Mouse (Mus musculus): ENCODE measurements around the gene Rin1. TPM values are rescaled to one million over a fixed set of nuclear protein-coding genes. Genes with fewer than 3 reads are reported as not detected.
A peak's percentile ranks its signal among the peaks of the same experiment; 100 is the strongest.

Rin1 gene
- polyA plus RNA-seq, 1 experiment from 2014 or later, result 1.2 TPM

GRCm38 (mm10) chr19:5037678-5038571 lies 12.4 kb upstream of the Rin1 start:
- Histone ChIP-seq H3K27me3 (ENCODE audit: control insufficient read depth, insufficient read depth, low read length) (no peaks in the 10 kb centered on the region), H3K4me3 (ENCODE audit: low read depth, low read length) (peak overlapping the region; percentile 72)

GRCm38 (mm10) chr19:5038709-5039156 lies 11.5 kb upstream of the Rin1 start, which contains the start of the genes B4gat1 and AC124502.3:
B4gat1 (plus strand) TSS chr19:5038826.
AC124502.3 (plus strand) TSS chr19:5038891.
- Histone ChIP-seq H3K36me3 (replicated peaks; ENCODE audit: control insufficient read depth, insufficient read depth, low read depth, low read length) (no peaks in the 10 kb centered on the region), H3K4me1 (ENCODE audit: control insufficient read depth, insufficient read depth, low read length) (peaks cover 6% of the 10 kb centered on the region), H3K27me3 (ENCODE audit: control insufficient read depth, insufficient read depth, low read length) (no peaks in the 10 kb centered on the region), H3K9me3 (replicated peaks; ENCODE audit: control insufficient read depth, low read length) (no peaks in the 10 kb centered on the region), H3K9ac (replicated peaks; ENCODE audit: low read length) (peak within 1 kb of the TSS; percentile 83), H3K27ac (replicated peaks; ENCODE audit: low read depth, low read length) (peak within 1 kb of the TSS; percentile 76), H3K4me2 (ENCODE audit: low read depth, low read length) (peak within 1 kb of the TSS; percentile 98), H3K4me3 (ENCODE audit: low read depth, low read length) (peak within 1 kb of the TSS; percentile 72)
- ATAC-seq (replicated peaks; ENCODE audit: insufficient number of reproducible peaks, low FRiP score, low TSS enrichment, low read depth) (peak; percentile 64), DNase-seq (ENCODE audit: low spot score) (peak; percentile 95)
- under 1% methylated on average over 40 of the region's 44 CpGs for WGBS

More at GRCm38 (mm10) chr19:5037678-5038571, 12.4 kb upstream of the Rin1 start:
- ATAC-seq (replicated peaks; ENCODE audit: insufficient number of reproducible peaks, low FRiP score, low TSS enrichment, low read depth) (peak; percentile 33; the same call in 1 of the 2 replicates), DNase-seq (ENCODE audit: low spot score) (peak; percentile 90)
- 6% methylated on average over 32 of the region's 32 CpGs for WGBS
- H3K4me1 ChIP-seq (ENCODE audit: control insufficient read depth, insufficient read depth, low read length), result peaks cover 6% of the 10 kb centered on the region
- peak overlapping the region; percentile 98 for H3K4me2 ChIP-seq (ENCODE audit: low read depth, low read length)
- H3K9ac ChIP-seq (replicated peaks; ENCODE audit: low read length), result peak overlapping the region; percentile 83
- H3K9me3 ChIP-seq (replicated peaks; ENCODE audit: control insufficient read depth, low read length), result no peaks in the 10 kb centered on the region
- no peaks in the 10 kb centered on the region for H3K36me3 ChIP-seq (replicated peaks; ENCODE audit: control insufficient read depth, insufficient read depth, low read depth, low read length)
- peak overlapping the region; percentile 76 for H3K27ac ChIP-seq (replicated peaks; ENCODE audit: low read depth, low read length)

- Histone ChIP-seq H3K27ac (replicated peaks; ENCODE audit: low read depth, low read length) (no peak overlapping the region), H3K4me1 (ENCODE audit: control insufficient read depth, insufficient read depth, low read length) (peaks cover 6% of the 10 kb centered on the region), H3K4me3 (ENCODE audit: low read depth, low read length) (peak overlapping the region; percentile 72), H3K9ac (replicated peaks; ENCODE audit: low read length) (peak overlapping the region; percentile 83), H3K36me3 (replicated peaks; ENCODE audit: control insufficient read depth, insufficient read depth, low read depth, low read length) (no peaks in the 10 kb centered on the region), H3K9me3 (replicated peaks; ENCODE audit: control insufficient read depth, low read length) (no peaks in the 10 kb centered on the region), H3K4me2 (ENCODE audit: low read depth, low read length) (peak overlapping the region; percentile 98), H3K27me3 (ENCODE audit: control insufficient read depth, insufficient read depth, low read length) (no peaks in the 10 kb centered on the region)
- WGBS, result 12% methylated on average over 41 of the region's 41 CpGs
- peak; percentile 21; the same call in 1 of the 2 replicates for ATAC-seq (replicated peaks; ENCODE audit: insufficient number of reproducible peaks, low FRiP score, low TSS enrichment, low read depth)
- DNase-seq (ENCODE audit: low spot score), result no peak
These were observed 10.8 kb upstream of the Rin1 start for GRCm38 (mm10) chr19:5039301-5040114.

- H3K27me3 ChIP-seq (ENCODE audit: control insufficient read depth, insufficient read depth, low read length), result no peaks in the 10 kb centered on the region
- peak within 1 kb of the TSS; percentile 86 for H3K4me3 ChIP-seq (ENCODE audit: low read depth, low read length)
- peak within 1 kb of the TSS; percentile 86 for H3K4me2 ChIP-seq (ENCODE audit: low read depth, low read length)
- H3K4me1 ChIP-seq (ENCODE audit: control insufficient read depth, insufficient read depth, low read length), result peaks cover 6% of the 10 kb centered on the region
- DNase-seq (ENCODE audit: low spot score) (peak; percentile 96), ATAC-seq (replicated peaks; ENCODE audit: insufficient number of reproducible peaks, low FRiP score, low TSS enrichment, low read depth) (peak; percentile 78)
- no peaks in the 10 kb centered on the region for H3K9me3 ChIP-seq (replicated peaks; ENCODE audit: control insufficient read depth, low read length)
- 9% methylated on average over 40 of the region's 40 CpGs for WGBS
- no peaks in the 10 kb centered on the region for H3K36me3 ChIP-seq (replicated peaks; ENCODE audit: control insufficient read depth, insufficient read depth, low read depth, low read length)
- H3K9ac ChIP-seq (replicated peaks; ENCODE audit: low read length), result peak within 1 kb of the TSS; percentile 86
- H3K27ac ChIP-seq (replicated peaks; ENCODE audit: low read depth, low read length), result 0 out of 2 replicates have a peak within 1 kb of the TSS, but pooled peaks have one; percentile 4
These were observed 9.3 kb upstream of the Rin1 start, which contains the start of gene Brms1 for GRCm38 (mm10) chr19:5040862-5041523. Brms1 (plus strand) TSS chr19:5041354.

- Histone ChIP-seq H3K27ac (replicated peaks; ENCODE audit: low read depth, low read length) (0 out of 2 replicates have a peak overlapping the region, but pooled peaks have one; percentile 4), H3K4me3 (ENCODE audit: low read depth, low read length) (peak overlapping the region; percentile 86), H3K27me3 (ENCODE audit: control insufficient read depth, insufficient read depth, low read length) (no peaks in the 10 kb centered on the region), H3K4me1 (ENCODE audit: control insufficient read depth, insufficient read depth, low read length) (peaks cover 6% of the 10 kb centered on the region), H3K9me3 (replicated peaks; ENCODE audit: control insufficient read depth, low read length) (no peaks in the 10 kb centered on the region), H3K36me3 (replicated peaks; ENCODE audit: control insufficient read depth, insufficient read depth, low read depth, low read length) (no peaks in the 10 kb centered on the region), H3K9ac (replicated peaks; ENCODE audit: low read length) (peak overlapping the region; percentile 86), H3K4me2 (ENCODE audit: low read depth, low read length) (peak overlapping the region; percentile 86)
- DNase-seq (ENCODE audit: low spot score), result no peak
- 0 out of 2 replicates have a peak, but pooled peaks have one; percentile 1 for ATAC-seq (replicated peaks; ENCODE audit: insufficient number of reproducible peaks, low FRiP score, low TSS enrichment, low read depth)
- WGBS, result 3% methylated on average over 16 of the region's 16 CpGs
These were observed 8.7 kb upstream of the Rin1 start for GRCm38 (mm10) chr19:5041588-5041987.

- DNase-seq (ENCODE audit: low spot score) (no peak), ATAC-seq (replicated peaks; ENCODE audit: insufficient number of reproducible peaks, low FRiP score, low TSS enrichment, low read depth) (no peak)
- Histone ChIP-seq H3K4me1 (ENCODE audit: control insufficient read depth, insufficient read depth, low read length) (peaks cover under 1% of the 10 kb centered on the region), H3K4me2 (ENCODE audit: low read depth, low read length) (no peak overlapping the region), H3K9me3 (replicated peaks; ENCODE audit: control insufficient read depth, low read length) (no peaks in the 10 kb centered on the region), H3K9ac (replicated peaks; ENCODE audit: low read length) (no peak overlapping the region), H3K36me3 (replicated peaks; ENCODE audit: control insufficient read depth, insufficient read depth, low read depth, low read length) (peaks cover 2% of the 10 kb centered on the region), H3K4me3 (ENCODE audit: low read depth, low read length) (no peak overlapping the region), H3K27me3 (ENCODE audit: control insufficient read depth, insufficient read depth, low read length) (no peaks in the 10 kb centered on the region), H3K27ac (replicated peaks; ENCODE audit: low read depth, low read length) (no peak overlapping the region)
- WGBS, result 89% methylated on average over 4 of the region's 4 CpGs
These were observed 4.8 kb upstream of the Rin1 start for GRCm38 (mm10) chr19:5045531-5045930.

All from embryonic facial prominence, embryonic 11.5 days (tissue).